Mouse (Mus musculus) small intestine, adult 2 months (tissue): ENCODE measurements at regions not wholly inside any gene's neighbourhood (a gene's known extent, or its start where the extent isn't known, plus 50 kb on each side); places are given as distances from the start of the nearest gene placed in this dataset.

ENCODE experiments used
- CTCF ChIP-seq: fragments of 200-500 bp; IDR thresholded peaks from 2 replicates; pipeline ENCODE4 v1.5.1; 2012; ENCODE audit warnings: low read depth, mild to moderate bottlenecking, control low read depth, inconsistent platforms, low read length, moderate library complexity, mixed read lengths; ENCODE audit not compliant: insufficient replicate concordance, insufficient read length; ENCODE audit errors: extremely low read depth
- POLR2A ChIP-seq: fragments of 200-500 bp; IDR thresholded peaks from 2 replicates; pipeline ENCODE4 v1.6.1; 2012; ENCODE audit warnings: low read depth, mild to moderate bottlenecking, control low read depth, inconsistent platforms, low read length, moderate library complexity

DNA sequence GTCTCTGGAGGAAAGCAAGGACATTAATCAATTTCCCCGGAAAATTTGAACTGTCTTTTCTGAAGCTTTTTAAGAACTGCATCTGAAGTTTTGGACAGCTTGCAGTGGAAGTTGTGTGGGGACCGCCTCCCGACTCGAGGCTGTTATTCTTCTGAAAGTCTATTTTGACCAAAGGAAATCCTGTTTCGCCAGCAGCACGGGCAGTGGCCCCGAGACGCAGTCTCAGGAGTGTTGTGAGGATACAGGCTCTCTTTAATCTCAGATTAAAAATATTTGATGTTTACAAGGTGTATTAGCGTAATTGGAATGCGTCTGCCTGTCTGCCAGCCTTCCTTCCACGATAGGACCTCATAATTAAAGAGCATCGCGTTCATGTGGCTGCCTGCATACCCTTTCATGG lies 102.2 kb upstream of the Prdm1 start:
- no peak for TF ChIP-seq POLR2A
- TF ChIP-seq CTCF: no peak
